Mouse (Mus musculus): ENCODE measurements around the gene Lat. TPM values are rescaled to one million over a fixed set of nuclear protein-coding genes. Genes with fewer than 3 reads are reported as not detected.
A peak's percentile ranks its signal among the peaks of the same experiment; 100 is the strongest.

Gene Lat
- polyA plus RNA-seq (2015; fragmentation: Nextera tagmentation; extraction: Ambion mirVana), result 1.6 and 1.7 TPM in 2 replicates

- no peak for TF ChIP-seq EP300 (IDR thresholded peaks at IDR 0.05)
- no peak for TF ChIP-seq CTCF (IDR thresholded peaks at IDR 0.05)
- ATAC-seq (no peak; the same call in 1 of the 2 replicates), DNase-seq (ENCODE audit: low spot score) (no peak)
- Histone ChIP-seq H3K9ac (replicated peaks; ENCODE audit: low read depth) (no peak within 1 kb of the TSS), H3K4me2 (replicated peaks; ENCODE audit: low read depth, low read length) (no peak within 1 kb of the TSS), H3K27me3 (replicated peaks; ENCODE audit: insufficient read depth, low read length) (no peaks in the 10 kb centered on the region), H3K4me3 (ENCODE audit: low read depth, low read length) (no peak within 1 kb of the TSS), H3K27ac (ENCODE audit: low read length) (no peak within 1 kb of the TSS), H3K4me1 (ENCODE audit: insufficient read depth, low read depth, low read length) (no peaks in the 10 kb centered on the region), H3K9me3 (ENCODE audit: low read length) (no peaks in the 10 kb centered on the region), H3K36me3 (ENCODE audit: insufficient read depth, low read length) (peaks cover 17% of the 10 kb centered on the region; the same call in 1 of the 2 replicates)
- 45% methylated on average over 13 of the region's 13 CpGs for WGBS
Measured at GRCm38 (mm10) chr7:126369393-126369792, at the start of gene Lat. Gene Lat, minus strand, starts transcription at chr7:126369570.

DNA sequence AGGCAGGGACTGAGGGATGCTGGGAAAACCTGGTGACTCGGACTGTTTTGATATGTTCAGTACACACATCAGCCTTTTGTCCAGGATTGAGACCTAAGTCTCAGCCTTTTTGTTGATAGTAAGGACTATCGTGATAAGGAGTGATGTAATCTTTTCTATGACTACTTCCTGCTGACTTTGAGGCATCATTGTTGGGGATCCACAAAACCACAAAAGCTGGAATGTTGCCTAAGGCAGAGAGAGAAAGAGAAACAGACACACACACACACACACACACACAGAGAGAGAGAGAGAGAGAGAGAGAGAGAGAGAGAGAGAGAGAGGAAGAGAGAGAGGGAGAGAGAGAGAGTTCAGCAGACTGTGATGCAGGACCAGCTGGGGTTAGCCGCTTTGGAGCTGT is 49.1 kb upstream of the Lat start:
- no peaks in the 10 kb centered on the region for H3K4me1 ChIP-seq (ENCODE audit: insufficient read depth, low read depth, low read length)
- DNase-seq (ENCODE audit: low spot score), result peak; percentile 7
- WGBS, result 39% methylated on average over 3 of the region's 3 CpGs

GRCm38 (mm10) chr7:126417606-126418005 is 48.2 kb upstream of the Lat start:
- no peak overlapping the region for H3K27ac ChIP-seq (ENCODE audit: low read length)
- H3K4me3 ChIP-seq (ENCODE audit: low read depth, low read length), result no peak overlapping the region
- no peak overlapping the region for H3K4me2 ChIP-seq (replicated peaks; ENCODE audit: low read depth, low read length)
- TF ChIP-seq EP300 (IDR thresholded peaks at IDR 0.05), result no peak
- TF ChIP-seq CTCF (IDR thresholded peaks at IDR 0.05), result no peak
- DNase-seq (ENCODE audit: low spot score) (no peak), ATAC-seq (no peak)
- H3K9ac ChIP-seq (replicated peaks; ENCODE audit: low read depth), result no peak overlapping the region
- H3K9me3 ChIP-seq (ENCODE audit: low read length), result no peaks in the 10 kb centered on the region
- H3K36me3 ChIP-seq (ENCODE audit: insufficient read depth, low read length), result no peaks in the 10 kb centered on the region
- WGBS, result 84% methylated on average over 4 of the region's 4 CpGs
- H3K4me1 ChIP-seq (ENCODE audit: insufficient read depth, low read depth, low read length), result no peaks in the 10 kb centered on the region
- no peaks in the 10 kb centered on the region for H3K27me3 ChIP-seq (replicated peaks; ENCODE audit: insufficient read depth, low read length)

More for the DNA sequence above, 49.1 kb upstream of the Lat start:
- TF ChIP-seq EP300 (IDR thresholded peaks at IDR 0.05) (no peak), CTCF (IDR thresholded peaks at IDR 0.05) (no peak)
- Histone ChIP-seq H3K27me3 (replicated peaks; ENCODE audit: insufficient read depth, low read length) (no peaks in the 10 kb centered on the region), H3K4me2 (replicated peaks; ENCODE audit: low read depth, low read length) (no peak overlapping the region), H3K36me3 (ENCODE audit: insufficient read depth, low read length) (no peaks in the 10 kb centered on the region), H3K4me3 (ENCODE audit: low read depth, low read length) (no peak overlapping the region), H3K9ac (replicated peaks; ENCODE audit: low read depth) (no peak overlapping the region), H3K9me3 (ENCODE audit: low read length) (no peaks in the 10 kb centered on the region), H3K27ac (ENCODE audit: low read length) (no peak overlapping the region)
- no peak for ATAC-seq

DNA sequence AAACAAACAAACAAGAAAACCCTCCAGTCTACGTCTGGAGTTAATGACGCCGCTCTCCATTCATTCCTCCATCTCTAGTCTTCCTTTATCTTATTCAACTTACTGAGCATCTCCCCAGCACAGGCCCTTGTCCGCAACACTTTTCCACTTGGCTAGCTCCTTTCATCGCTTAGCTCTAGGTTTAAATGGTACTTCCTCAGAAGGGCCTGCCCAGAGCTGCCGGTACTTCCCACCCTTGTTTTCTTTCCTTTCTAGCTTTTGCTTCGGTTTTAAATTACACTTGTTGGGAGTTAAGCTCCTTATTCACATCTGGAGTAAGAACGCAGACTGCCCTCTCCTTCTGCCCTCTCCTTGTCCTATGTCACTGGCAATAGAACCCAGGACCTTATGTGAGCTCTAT is 47.7 kb upstream of the Lat start:
- Histone ChIP-seq H3K4me3 (ENCODE audit: low read depth, low read length) (no peak overlapping the region), H3K4me2 (replicated peaks; ENCODE audit: low read depth, low read length) (no peak overlapping the region), H3K36me3 (ENCODE audit: insufficient read depth, low read length) (no peaks in the 10 kb centered on the region), H3K9ac (replicated peaks; ENCODE audit: low read depth) (no peak overlapping the region), H3K9me3 (ENCODE audit: low read length) (no peaks in the 10 kb centered on the region), H3K27ac (ENCODE audit: low read length) (no peak overlapping the region), H3K27me3 (replicated peaks; ENCODE audit: insufficient read depth, low read length) (no peaks in the 10 kb centered on the region), H3K4me1 (ENCODE audit: insufficient read depth, low read depth, low read length) (no peaks in the 10 kb centered on the region)
- TF ChIP-seq CTCF (IDR thresholded peaks at IDR 0.05), result no peak
- no peak for TF ChIP-seq EP300 (IDR thresholded peaks at IDR 0.05)
- no peak for ATAC-seq
- DNase-seq (ENCODE audit: low spot score), result no peak
- WGBS, result 55% methylated on average over 8 of the region's 8 CpGs

GRCm38 (mm10) chr7:126416615-126417014 is 47.2 kb upstream of the Lat start:
- Histone ChIP-seq H3K4me3 (ENCODE audit: low read depth, low read length) (no peak overlapping the region), H3K36me3 (ENCODE audit: insufficient read depth, low read length) (no peaks in the 10 kb centered on the region), H3K9ac (replicated peaks; ENCODE audit: low read depth) (no peak overlapping the region), H3K9me3 (ENCODE audit: low read length) (no peaks in the 10 kb centered on the region), H3K27me3 (replicated peaks; ENCODE audit: insufficient read depth, low read length) (no peaks in the 10 kb centered on the region), H3K27ac (ENCODE audit: low read length) (no peak overlapping the region), H3K4me2 (replicated peaks; ENCODE audit: low read depth, low read length) (no peak overlapping the region), H3K4me1 (ENCODE audit: insufficient read depth, low read depth, low read length) (no peaks in the 10 kb centered on the region)
- no peak for ATAC-seq
- DNase-seq (ENCODE audit: low spot score), result no peak
- 80% methylated on average over 2 of the region's 2 CpGs for WGBS
- no peak for TF ChIP-seq CTCF (IDR thresholded peaks at IDR 0.05)
- no peak for TF ChIP-seq EP300 (IDR thresholded peaks at IDR 0.05)

GRCm38 (mm10) chr7:126414725-126415124 is 45.4 kb upstream of the Lat start, which contains the start of gene Cd19:
Gene Cd19, minus strand, starts transcription at chr7:126414889.
- ATAC-seq (no peak), DNase-seq (ENCODE audit: low spot score) (no peak)
- no peaks in the 10 kb centered on the region for H3K36me3 ChIP-seq (ENCODE audit: insufficient read depth, low read length)
- no peaks in the 10 kb centered on the region for H3K4me1 ChIP-seq (ENCODE audit: insufficient read depth, low read depth, low read length)
- H3K4me3 ChIP-seq (ENCODE audit: low read depth, low read length), result no peak within 1 kb of the TSS
- H3K4me2 ChIP-seq (replicated peaks; ENCODE audit: low read depth, low read length), result no peak within 1 kb of the TSS
- no peak for TF ChIP-seq EP300 (IDR thresholded peaks at IDR 0.05)
- no peak for TF ChIP-seq CTCF (IDR thresholded peaks at IDR 0.05)
- H3K27me3 ChIP-seq (replicated peaks; ENCODE audit: insufficient read depth, low read length), result no peaks in the 10 kb centered on the region
- H3K9me3 ChIP-seq (ENCODE audit: low read length), result no peaks in the 10 kb centered on the region
- WGBS, result 80% methylated on average over 6 of the region's 6 CpGs
- H3K9ac ChIP-seq (replicated peaks; ENCODE audit: low read depth), result no peak within 1 kb of the TSS
- H3K27ac ChIP-seq (ENCODE audit: low read length), result no peak within 1 kb of the TSS

GRCm38 (mm10) chr7:126411061-126411460 is 41.7 kb upstream of the Lat start:
- Histone ChIP-seq H3K36me3 (ENCODE audit: insufficient read depth, low read length) (no peaks in the 10 kb centered on the region), H3K4me2 (replicated peaks; ENCODE audit: low read depth, low read length) (no peak overlapping the region), H3K4me1 (ENCODE audit: insufficient read depth, low read depth, low read length) (no peaks in the 10 kb centered on the region), H3K9ac (replicated peaks; ENCODE audit: low read depth) (no peak overlapping the region), H3K4me3 (ENCODE audit: low read depth, low read length) (no peak overlapping the region), H3K27ac (ENCODE audit: low read length) (no peak overlapping the region), H3K9me3 (ENCODE audit: low read length) (no peaks in the 10 kb centered on the region), H3K27me3 (replicated peaks; ENCODE audit: insufficient read depth, low read length) (no peaks in the 10 kb centered on the region)
- 87% methylated on average over 4 of the region's 4 CpGs for WGBS
- DNase-seq (ENCODE audit: low spot score), result no peak
- TF ChIP-seq CTCF (IDR thresholded peaks at IDR 0.05) (no peak), EP300 (IDR thresholded peaks at IDR 0.05) (no peak)
- no peak for ATAC-seq
